Mouse (Mus musculus): ENCODE data around the gene Nceh1.

DNA sequence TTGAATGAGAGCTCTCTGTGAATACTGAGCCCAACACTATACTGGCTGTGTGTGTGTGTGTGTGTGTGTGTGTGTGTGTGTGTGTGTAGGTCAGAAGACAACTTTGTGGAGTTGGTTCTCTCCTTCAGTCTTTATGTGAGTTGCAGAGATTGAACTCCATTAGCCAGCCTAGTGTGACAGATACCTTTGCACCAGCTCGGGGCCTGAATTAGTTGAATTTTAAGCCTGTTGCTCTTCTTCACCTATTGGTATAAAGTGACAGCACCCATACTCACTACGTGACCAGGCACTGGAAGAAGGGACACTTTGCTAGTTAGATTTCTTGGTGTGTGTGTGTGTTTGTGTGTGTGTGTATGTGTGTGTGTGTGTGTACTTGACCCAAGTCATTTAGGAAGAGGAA is 77.6 kb downstream of the Nceh1 start:
- TF ChIP-seq POLR2A (IDR thresholded peaks at IDR 0.05; ENCODE audit: borderline replicate concordance, insufficient read depth, low read length) (no peak), CTCF (IDR thresholded peaks at IDR 0.05; ENCODE audit: borderline replicate concordance, insufficient read depth, low read depth, low read length) (no peak)

Measured in cerebellum, adult 2 months (tissue).